Mouse (Mus musculus) liver, embryonic 14.5 days (tissue): ENCODE data around the gene Rassf6. TPM values are rescaled to one million over a fixed set of nuclear protein-coding genes. Genes with fewer than 3 reads are reported as not detected.

Source experiments
- ATAC-seq: fragments of 200-750 bp; cut with Nextera tagmentation; 2 replicates; pipeline ENCODE4 v1.8.0; 2017; ENCODE audit warnings: moderate number of reproducible peaks, mild to moderate bottlenecking, moderate library complexity; ENCODE audit not compliant: insufficient read depth
- DNase-seq, 3 experiments: peaks; one replicate each; pipeline ENCODE4 v3.0.0-alpha.2; 2012 to 2013; ENCODE audit warnings: low read depth in 3 of 3, low spot score in 3 of 3
- H3K27ac ChIP-seq: fragments of 300-500 bp; sonication (generic); 2 replicates; pipeline ENCODE4 v1.5.1; 2014; ENCODE audit warnings: moderate library complexity, mild to moderate bottlenecking, control low read depth, inconsistent platforms
- H3K27me3 ChIP-seq: fragments of 300-500 bp; sonication (generic); 2 replicates; pipeline ENCODE4 v1.6.1; 2014; ENCODE audit warnings: mild to moderate bottlenecking, low read length, moderate library complexity; ENCODE audit not compliant: control insufficient read depth, insufficient read depth
- H3K36me3 ChIP-seq: fragments of 300-500 bp; sonication (generic); replicated peaks from 2 replicates; pipeline ENCODE4 v1.6.1; 2014; ENCODE audit warnings: low read depth; ENCODE audit not compliant: control insufficient read depth, insufficient read depth
- H3K4me1 ChIP-seq, 2 experiments: fragments of 200-500 bp in 1 of 2; fragments of 300-500 bp in 1 of 2; sonication (generic) in 1 of 2; replicated peaks; 2 replicates each; pipeline ENCODE4 v1.6.1; 2012 to 2014; ENCODE audit warnings: antibody characterized with exemption in 1 of 2, inconsistent platforms in 1 of 2, low read length in 1 of 2; ENCODE audit not compliant: control insufficient read depth in 2 of 2, insufficient read depth in 2 of 2
- H3K4me2 ChIP-seq: fragments of 300-500 bp; sonication (generic); 2 replicates; pipeline ENCODE4 v1.6.1; 2014; ENCODE audit warnings: low read depth, mild to moderate bottlenecking, control low read depth, moderate library complexity
- H3K4me3 ChIP-seq, 2 experiments: fragments of 200-500 bp in 1 of 2; fragments of 300-500 bp in 1 of 2; sonication (generic) in 1 of 2; 2 replicates each; pipeline ENCODE4 v1.5.1; 2012 to 2014; ENCODE audit warnings: low read depth in 2 of 2, low read length in 2 of 2, mild to moderate bottlenecking in 2 of 2, control low read depth in 1 of 2, inconsistent platforms in 1 of 2, moderate library complexity in 1 of 2; ENCODE audit not compliant: insufficient read depth in 1 of 2
- H3K9ac ChIP-seq: fragments of 300-500 bp; sonication (generic); replicated peaks from 2 replicates; pipeline ENCODE4 v1.6.1; 2014; ENCODE audit warnings: mild to moderate bottlenecking, control low read depth, moderate library complexity
- H3K9me3 ChIP-seq: fragments of 300-500 bp; sonication (generic); 2 replicates; pipeline ENCODE4 v1.6.1; 2016; ENCODE audit warnings: low read length, mixed read lengths; ENCODE audit not compliant: control insufficient read depth
- CTCF ChIP-seq: IDR thresholded peaks from 2 replicates; pipeline ENCODE4 v1.5.1; 2016; ENCODE audit warnings: antibody characterized with exemption, low read depth, control low read depth
- EP300 ChIP-seq: IDR thresholded peaks from 2 replicates; pipeline ENCODE4 v1.6.1; 2016; ENCODE audit warnings: antibody characterized with exemption, low read depth
- WGBS: fragments of 180-500 bp; shearing (Covaris S2); extraction: QIAGEN DNeasy Blood & Tissue Kit; methylation state at CpG from one replicate; pipeline ENCODE4 v1.1.7; 2014; ENCODE audit not compliant: insufficient replicate concordance; 5-methylcytosine and 5-hydroxymethylcytosine counted together
- polyA plus RNA-seq, 2 experiments: library from polyadenylated mRNA; depleted of rRNA in 1 of 2; stranded (reverse) in 1 of 2; unstranded in 1 of 2; fragments of >200 nt; fragmentation: Nextera tagmentation in 1 of 2; extraction: Ambion mirVana in 1 of 2; gene quantifications; 2 replicates each; pipeline versions ENCODE4 v1.2.1 to v1.2.3; 2012 to 2014

Gene Rassf6
- polyA plus RNA-seq, 2 experiments, result 2.4 to 3.6 TPM

- Histone ChIP-seq H3K4me1 (no peaks in the 10 kb centered on the region; a peak in 2 of 4 replicates), H3K27ac (no peak overlapping the region), H3K4me2 (no peak overlapping the region), H3K36me3 (no peaks in the 10 kb centered on the region), H3K27me3 (no peaks in the 10 kb centered on the region), H3K9me3 (no peaks in the 10 kb centered on the region), H3K4me3 (no peak overlapping the region), H3K9ac (no peak overlapping the region)
- ATAC-seq, result peak; percentile 31; the same call in 1 of the 2 replicates
- DNase-seq, result peak in 1 of 3 experiments; percentile 9
- TF ChIP-seq CTCF, result no peak
- no peak for TF ChIP-seq EP300
- WGBS, result 58% methylated on average over 6 of the region's 6 CpGs
These were observed 58.3 kb downstream of the Rassf6 start for GRCm38 (mm10) chr5:90582179-90582578.

DNA sequence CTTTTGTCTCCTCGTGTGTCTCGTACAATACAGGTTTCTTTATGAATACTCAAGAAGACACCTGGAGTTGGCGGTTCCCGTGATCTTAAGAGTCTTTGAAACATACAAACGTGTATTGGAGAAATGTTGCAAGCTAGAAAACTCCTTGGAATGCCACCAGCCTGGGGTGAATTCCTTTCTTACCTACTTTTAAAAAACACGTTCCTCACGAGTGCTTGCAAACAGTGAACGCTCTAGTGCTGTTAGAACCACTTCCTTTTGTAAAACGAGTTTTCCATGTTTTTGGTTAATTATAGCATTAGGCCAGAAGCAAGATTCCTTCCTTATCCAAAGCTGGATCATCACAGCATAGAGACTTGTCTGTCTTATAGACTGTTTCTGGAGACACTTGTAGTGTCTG is 60.9 kb downstream of the Rassf6 start:
- no peak for DNase-seq
- Histone ChIP-seq H3K9ac (no peak overlapping the region), H3K4me2 (no peak overlapping the region), H3K9me3 (no peaks in the 10 kb centered on the region), H3K4me3 (no peak overlapping the region), H3K27me3 (no peaks in the 10 kb centered on the region), H3K36me3 (no peaks in the 10 kb centered on the region), H3K27ac (no peak overlapping the region), H3K4me1 (no peaks in the 10 kb centered on the region; a peak in 2 of 4 replicates)
- no peak for ATAC-seq
- 71% methylated on average over 9 of the region's 9 CpGs for WGBS
- TF ChIP-seq EP300, result no peak
- no peak for TF ChIP-seq CTCF

GRCm38 (mm10) chr5:90577751-90578150 is 62.7 kb downstream of the Rassf6 start:
- no peaks in the 10 kb centered on the region for H3K27me3 ChIP-seq
- no peak for TF ChIP-seq CTCF
- H3K9me3 ChIP-seq, result no peaks in the 10 kb centered on the region
- H3K36me3 ChIP-seq, result no peaks in the 10 kb centered on the region
- no peaks in the 10 kb centered on the region; a peak in 2 of 4 replicates for H3K4me1 ChIP-seq
- H3K9ac ChIP-seq, result no peak overlapping the region
- no peak overlapping the region for H3K27ac ChIP-seq
- DNase-seq, result no peak
- H3K4me3 ChIP-seq, result no peak overlapping the region
- no peak overlapping the region for H3K4me2 ChIP-seq
- 72% methylated on average over 9 of the region's 9 CpGs for WGBS
- ATAC-seq, result no peak

DNA sequence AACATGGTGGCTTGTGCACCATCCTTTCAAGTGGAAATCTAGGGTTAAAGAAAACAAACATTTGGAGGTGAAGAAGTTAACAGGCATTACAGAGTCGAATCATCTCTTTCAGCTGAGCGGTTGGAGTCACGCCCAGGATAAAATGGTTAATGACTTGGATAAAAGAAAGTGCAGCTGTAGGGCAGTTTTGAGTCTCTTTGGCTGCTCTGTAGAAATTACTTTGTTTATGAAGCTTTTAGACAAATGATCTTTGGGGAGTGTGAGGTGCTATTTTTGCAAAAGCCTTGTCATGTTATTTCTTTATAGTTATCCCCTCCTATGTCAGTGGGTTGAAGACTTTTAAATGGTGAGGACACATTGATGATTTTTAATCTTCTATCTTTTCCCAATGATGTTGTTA is 69.2 kb downstream of the Rassf6 start:
- Histone ChIP-seq H3K27ac (no peak overlapping the region), H3K9ac (no peak overlapping the region), H3K36me3 (no peaks in the 10 kb centered on the region), H3K9me3 (no peaks in the 10 kb centered on the region), H3K27me3 (no peaks in the 10 kb centered on the region), H3K4me1 (peaks cover 0 to 19% of the 10 kb centered on the region in 2 experiments; a peak in 2 of 4 replicates), H3K4me3 (no peak overlapping the region), H3K4me2 (no peak overlapping the region)
- WGBS, result 51% methylated on average over 3 of the region's 3 CpGs
- DNase-seq (no peak), ATAC-seq (no peak)
- TF ChIP-seq EP300, result no peak
- TF ChIP-seq CTCF, result no peak

DNA sequence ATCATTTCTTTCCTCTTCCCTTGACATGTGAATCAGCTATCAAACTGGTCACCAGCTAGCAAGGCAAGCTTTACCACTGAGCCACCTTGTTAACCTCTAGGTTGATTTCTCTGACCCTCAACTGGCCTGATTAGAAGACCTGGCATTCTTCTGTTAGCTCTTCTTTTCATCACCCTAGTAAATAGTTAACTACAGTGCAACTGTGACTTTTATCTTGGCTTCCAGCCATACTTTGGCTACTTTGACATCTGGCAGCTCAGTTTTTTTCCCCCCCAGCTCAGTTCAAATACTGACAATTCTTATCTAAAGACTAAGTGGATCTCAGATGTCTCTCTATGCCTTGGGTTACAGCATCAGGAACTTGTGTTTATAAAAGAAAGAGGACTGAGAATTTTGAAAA is 72.1 kb downstream of the Rassf6 start:
- no peaks in the 10 kb centered on the region for H3K9me3 ChIP-seq
- DNase-seq (peak in 2 of 3 experiments; percentile 35 to 39), ATAC-seq (peak; percentile 70)
- TF ChIP-seq CTCF (no peak), EP300 (no peak)
- no peaks in the 10 kb centered on the region for H3K27me3 ChIP-seq
- no peaks in the 10 kb centered on the region for H3K36me3 ChIP-seq
- no peak overlapping the region for H3K4me2 ChIP-seq
- H3K9ac ChIP-seq, result no peak overlapping the region
- H3K27ac ChIP-seq, result no peak overlapping the region
- no peak overlapping the region for H3K4me3 ChIP-seq
- H3K4me1 ChIP-seq, result peaks cover 0 to 19% of the 10 kb centered on the region in 2 experiments; a peak in 2 of 4 replicates
